Mouse (Mus musculus) lung, adult 10 weeks (tissue): Measurements from ENCODE around the gene Phlpp2. TPM values are rescaled to one million over a fixed set of nuclear protein-coding genes. Genes with fewer than 3 reads are reported as not detected.

Experiments
- polyA plus RNA-seq: library from polyadenylated mRNA; stranded (reverse); fragments of 350-450 nt; fragmentation: Illumina TruSeq; extraction: RNeasy Lipid Tissue Mini Kit (QIAGEN cat#74804); gene quantifications from one replicate; pipeline ENCODE4 v1.2.3, GENCODE M21; 2014; ENCODE audit warnings: low read depth, low replicate concordance; ENCODE audit not compliant: insufficient read depth

Gene Phlpp2
- 1.9 TPM for polyA plus RNA-seq

DNA sequence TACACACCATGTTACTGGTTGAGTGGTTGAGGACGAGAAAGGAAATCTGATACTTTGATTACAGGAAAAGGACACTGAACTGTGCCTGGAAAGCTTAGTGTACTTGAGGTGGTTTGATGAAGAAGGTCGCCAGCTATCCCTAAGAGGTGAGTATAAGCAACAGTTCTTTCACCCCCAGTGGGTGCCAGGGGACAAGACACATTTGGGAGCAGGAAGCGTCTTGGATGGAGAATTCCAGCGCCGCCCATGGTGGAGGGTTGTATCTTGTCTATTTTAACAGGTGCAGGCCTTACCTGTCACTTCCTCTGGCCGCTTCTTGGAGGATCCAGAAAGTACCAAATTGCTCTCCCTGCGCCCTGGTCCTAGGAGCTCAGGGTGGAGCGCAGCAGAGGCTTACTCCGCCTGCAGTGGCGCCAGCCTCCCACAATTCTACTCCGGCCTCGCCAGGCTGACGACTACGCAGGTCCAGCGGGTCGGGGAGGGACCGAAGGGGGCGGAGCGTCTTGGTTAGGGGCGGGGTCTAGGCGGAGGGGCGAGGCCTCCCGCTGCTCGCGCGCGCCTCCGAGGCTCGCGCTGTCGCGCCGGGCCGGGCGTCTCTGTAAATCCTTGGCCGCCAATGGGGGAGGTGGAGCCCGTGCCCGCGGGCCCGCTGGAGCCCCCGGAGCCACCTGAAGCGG lies at the start of gene Phlpp2:
Gene Phlpp2, plus strand, starts transcription at position 540 of the 677 bp plus-strand sequence.

DNA sequence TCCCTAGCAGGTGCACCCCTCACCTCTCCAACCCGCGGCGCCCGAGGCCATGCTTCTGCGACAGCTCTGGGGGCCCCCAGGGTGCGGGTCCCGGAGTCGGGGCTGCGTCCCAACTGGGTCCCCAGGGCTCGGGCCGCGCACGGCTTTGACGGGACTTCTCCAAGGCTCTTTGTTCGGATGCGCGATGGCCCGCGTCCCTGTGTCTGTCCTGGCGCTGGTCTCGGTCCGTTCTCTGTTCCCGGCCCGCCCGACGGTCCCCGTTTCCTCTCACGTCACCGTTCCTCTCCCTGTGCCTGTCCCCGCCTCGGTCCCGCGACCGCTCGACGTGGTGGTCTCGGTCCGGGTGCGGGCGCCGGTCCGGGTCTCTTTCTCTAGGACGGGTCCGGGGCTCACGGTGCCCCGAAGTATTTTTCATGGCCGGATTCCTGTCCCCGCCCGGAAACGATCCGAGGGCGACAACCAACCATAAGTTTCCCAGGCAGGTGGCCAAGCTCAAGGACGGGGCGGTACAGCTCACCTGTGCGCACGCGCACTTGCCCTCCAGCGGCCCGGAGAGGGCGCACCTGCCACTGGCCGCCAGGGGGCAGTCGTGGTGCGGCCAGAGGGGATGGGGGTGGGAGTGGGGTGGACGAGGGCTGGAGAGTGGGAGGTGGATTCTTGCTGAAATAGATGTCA lies 93.5 kb downstream of the Phlpp2 start, which contains the start of gene Marveld3:
Gene Marveld3, minus strand, starts transcription at position 511 of the 675 bp plus-strand sequence.

GRCm38 (mm10) chr8:109990224-109990623 lies 121.9 kb downstream of the Phlpp2 start, which contains the start of gene Tat:
Gene Tat (plus strand): TSS chr8:109990437.

Other genes starting within 250 kb of the Phlpp2 start
- gene Ist1, start 175.3 kb upstream of the Phlpp2 start, polyA plus RNA-seq = 55.1 TPM
- gene Zfp821, start 163.0 kb upstream of the Phlpp2 start, polyA plus RNA-seq = 10.9 TPM
- gene Atxn1l, start 130.8 kb upstream of the Phlpp2 start, polyA plus RNA-seq = 7.5 TPM
- gene Ap1g1, start 90.0 kb upstream of the Phlpp2 start, polyA plus RNA-seq = 38.2 TPM
- 4.8 TPM for gene Marveld3, start 93.7 kb downstream of the Phlpp2 start, polyA plus RNA-seq
- 0.77 TPM for gene Tat, start 121.9 kb downstream of the Phlpp2 start, polyA plus RNA-seq
- gene Chst4, start 171.2 kb downstream of the Phlpp2 start, polyA plus RNA-seq = 4.0 TPM
- gene Zfp612, start 211.2 kb downstream of the Phlpp2 start, polyA plus RNA-seq = 1.2 TPM
- not detected for gene Gm21964, start 232.7 kb downstream of the Phlpp2 start, polyA plus RNA-seq
- gene Gm17720, start 234.2 kb downstream of the Phlpp2 start, polyA plus RNA-seq = not detected